Mouse (Mus musculus) heart, postnatal 25 days (tissue): ENCODE data around the gene Eva1b. TPM values are rescaled to one million over a fixed set of nuclear protein-coding genes. Genes with fewer than 3 reads are reported as not detected.
"Not testable (repeated sequence)": the region's sequence is repeated elsewhere in the genome, so short reads cannot be mapped to it uniquely, and the experiment has no call there.

Source experiments
- DNase-seq: peaks from one replicate; pipeline ENCODE4 v3.0.0; 2022; ENCODE audit warnings: low spot score
- intact Hi-C: fragments of 180-260 bp; cut with DNase I; formaldehyde crosslinking; loops from one replicate; pipeline ENCODE4 v1.15.1; 2025
- total RNA-seq, 2 experiments: library from RNA; stranded (reverse); gene quantifications; 2 replicates each; pipeline ENCODE4 v1.2.3; 2021

Eva1b gene
- total RNA-seq, 2 experiments from 2014 or later: 15.2 to 17.6 TPM

DNA sequence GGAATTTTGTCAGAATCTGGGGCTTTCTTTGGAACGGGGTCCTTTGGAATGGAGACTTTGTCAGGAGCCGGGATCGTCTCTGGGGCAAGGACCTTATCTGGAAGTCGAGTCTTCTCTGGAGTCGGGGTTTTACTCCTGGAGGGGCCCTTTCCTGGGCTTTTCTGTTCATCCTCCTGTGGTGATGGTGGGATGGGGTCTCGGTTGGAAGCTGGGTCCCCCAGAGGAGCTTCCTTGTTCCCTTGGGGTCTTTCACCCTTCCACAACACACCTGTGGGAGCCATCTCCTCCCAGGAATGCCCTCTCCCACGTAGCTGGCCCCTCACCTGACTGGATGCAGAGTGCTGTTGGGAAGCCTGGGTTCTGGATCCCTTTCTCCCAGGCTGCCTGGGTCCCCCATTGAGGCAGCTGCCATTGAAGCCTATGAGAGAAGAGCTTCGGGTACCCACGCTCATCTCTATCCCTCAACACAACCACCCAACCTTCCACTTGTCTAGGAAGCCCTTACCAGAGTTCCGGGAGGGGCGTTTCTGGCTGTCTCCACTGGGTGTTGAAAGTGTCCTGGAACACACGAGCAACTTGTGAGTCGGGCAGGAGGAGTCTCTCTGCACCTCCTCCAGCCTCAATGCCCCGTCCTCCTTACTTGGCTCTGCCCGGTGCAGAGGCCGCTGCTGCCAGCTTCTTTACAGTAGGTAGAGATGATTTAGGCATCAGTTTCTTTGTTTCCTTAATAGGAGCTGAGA is 4.3 kb downstream of the Eva1b start:
- intact Hi-C loops: no loop called here
- no peak for DNase-seq

- DNase-seq: no peak
- intact Hi-C loops: no loop called here
These were observed 5.3 kb downstream of the Eva1b start for GRCm38 (mm10) chr4:126152864-126153263.

DNA sequence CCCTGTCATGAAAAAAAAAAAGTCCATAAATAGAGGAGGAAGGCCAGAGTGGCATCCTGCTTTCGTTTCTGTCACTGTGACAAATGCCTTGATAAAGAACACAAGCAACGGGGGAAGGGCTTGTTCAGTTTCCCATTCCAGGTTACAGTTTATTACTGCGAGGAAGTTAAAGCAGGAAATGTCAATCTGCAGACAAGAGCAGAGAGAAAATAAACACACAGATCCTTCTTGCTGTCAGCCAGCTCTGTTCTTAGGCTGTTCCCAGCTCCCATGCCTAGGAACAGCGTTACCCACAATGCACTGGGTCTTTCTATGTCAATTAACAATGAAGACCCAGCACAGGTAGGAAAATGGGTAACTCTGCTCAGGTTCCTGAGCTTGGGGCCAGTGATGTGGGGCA is 7.6 kb downstream of the Eva1b start:
- intact Hi-C loops: no loop called here

GRCm38 (mm10) chr4:126155869-126156268 is 8.3 kb downstream of the Eva1b start:
- intact Hi-C loops: no loop called here
- DNase-seq: no peak

More for the DNA sequence above, 7.6 kb downstream of the Eva1b start:
- no peak for DNase-seq

GRCm38 (mm10) chr4:126156617-126157016 is 9.1 kb downstream of the Eva1b start:
- intact Hi-C loops: no loop called here
- DNase-seq: no peak

DNA sequence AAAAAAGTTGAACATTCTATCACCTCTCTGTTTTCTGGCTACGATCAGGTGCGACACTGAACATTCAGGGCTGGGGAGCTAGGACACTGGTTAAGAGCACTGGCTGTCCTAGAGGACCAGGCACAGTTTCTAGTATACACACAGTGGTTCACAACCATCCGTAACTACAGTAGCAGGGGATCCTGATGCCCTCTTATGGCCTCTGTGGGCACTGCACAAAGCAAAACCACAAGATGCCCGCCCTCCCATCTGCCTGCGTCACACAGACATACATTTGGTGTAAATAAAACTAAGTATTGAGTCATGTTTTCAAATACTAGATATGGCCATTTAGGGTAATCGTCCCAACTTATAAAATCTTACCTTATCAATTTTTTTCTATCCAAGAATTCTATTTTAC is 10.0 kb downstream of the Eva1b start:
- intact Hi-C loops: no loop called here
- DNase-seq: no peak

GRCm38 (mm10) chr4:126159455-126159854 is 11.9 kb downstream of the Eva1b start:
- DNase-seq: no peak
- intact Hi-C loops: no loop called here

DNA sequence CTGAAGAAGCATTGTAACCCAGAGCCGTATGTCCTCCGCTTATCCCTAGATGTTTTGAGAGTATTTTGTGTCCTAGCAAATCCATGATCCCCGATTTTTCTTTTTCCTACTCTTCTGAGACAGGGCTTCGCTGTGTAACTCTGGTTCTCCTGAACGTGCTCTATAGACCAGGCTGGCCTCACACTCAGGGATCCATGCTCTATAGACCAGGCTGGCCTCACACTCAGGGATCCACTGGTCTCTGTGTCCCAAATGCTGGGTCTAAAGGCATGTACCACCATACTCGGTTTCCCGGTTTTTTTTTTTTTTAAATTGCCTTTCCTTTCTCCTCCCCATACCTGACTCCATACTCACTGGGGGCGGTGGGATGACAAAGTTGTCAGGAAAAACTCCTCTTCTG is 13.4 kb downstream of the Eva1b start:
- DNase-seq: no peak
- intact Hi-C loops: loop anchor here (5.0 kb wide), 1 partner anchor 74 kb away; no protein-coding TSS in a partner anchor

- DNase-seq: no peak
- intact Hi-C loops: loop anchor here (5.0 kb wide), 1 partner anchor 74 kb away; no protein-coding TSS in a partner anchor
These were observed 13.9 kb downstream of the Eva1b start for GRCm38 (mm10) chr4:126161456-126161855.

GRCm38 (mm10) chr4:126161986-126162385 is 14.4 kb downstream of the Eva1b start:
- DNase-seq: no peak
- intact Hi-C loops: loop anchor here (5.0 kb wide), 1 partner anchor 75 kb away; no protein-coding TSS in a partner anchor

- DNase-seq: peak; percentile 93
- intact Hi-C loops: loop anchor here (5.0 kb wide), 1 partner anchor 75 kb away; no protein-coding TSS in a partner anchor
These were observed 15.1 kb downstream of the Eva1b start for GRCm38 (mm10) chr4:126162544-126163066.

- no peak for DNase-seq
- intact Hi-C loops: loop anchor here (5.0 kb wide), 1 partner anchor 76 kb away; no protein-coding TSS in a partner anchor
These were observed 15.6 kb downstream of the Eva1b start, which contains the start of gene Sh3d21 for GRCm38 (mm10) chr4:126163067-126163659. Sh3d21 (minus strand) TSS chr4:126163491.

DNA sequence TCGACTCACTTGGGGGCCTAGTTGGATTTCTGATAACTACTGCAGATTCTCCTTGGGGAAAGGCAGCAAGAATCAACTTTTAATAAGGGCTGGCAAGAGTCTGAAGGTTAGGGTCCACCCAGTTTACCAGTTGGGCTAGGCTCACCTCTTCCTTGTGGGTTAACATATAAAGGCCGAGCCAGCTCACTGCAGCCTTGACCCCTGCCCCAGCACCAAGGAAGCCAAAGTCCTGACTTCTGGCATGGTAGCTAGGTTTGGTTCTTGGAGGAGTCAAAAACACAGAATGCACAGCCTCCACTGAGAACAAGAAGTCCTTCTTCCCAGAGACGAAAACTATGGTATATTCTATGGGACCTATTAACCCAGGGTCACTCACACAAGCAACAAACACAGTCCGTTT is 16.1 kb downstream of the Eva1b start:
- intact Hi-C loops: loop anchor here (5.0 kb wide), 1 partner anchor 76 kb away; no protein-coding TSS in a partner anchor
- DNase-seq: no peak

DNA sequence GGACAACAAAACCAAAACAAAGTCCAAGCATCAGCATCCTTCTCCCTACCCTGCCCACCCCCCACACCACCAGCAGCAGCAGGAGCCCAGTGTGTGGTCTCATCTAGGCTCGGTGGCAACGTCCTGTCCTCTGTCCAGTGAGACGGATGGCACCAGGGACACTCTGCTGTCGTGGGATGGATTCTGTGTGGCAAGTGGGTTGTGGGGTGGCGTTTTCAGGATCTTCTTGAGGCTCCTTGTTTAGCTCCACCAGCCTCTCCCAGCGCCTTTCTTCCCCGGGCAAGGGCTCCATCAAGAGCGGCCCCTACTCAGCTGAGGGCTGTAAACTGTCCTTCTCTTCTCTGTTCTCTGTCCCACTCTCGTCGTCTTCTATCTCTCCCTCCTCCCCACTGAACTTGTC is 17.5 kb downstream of the Eva1b start:
- intact Hi-C loops, DNase-seq: not testable (repeated sequence)

DNA sequence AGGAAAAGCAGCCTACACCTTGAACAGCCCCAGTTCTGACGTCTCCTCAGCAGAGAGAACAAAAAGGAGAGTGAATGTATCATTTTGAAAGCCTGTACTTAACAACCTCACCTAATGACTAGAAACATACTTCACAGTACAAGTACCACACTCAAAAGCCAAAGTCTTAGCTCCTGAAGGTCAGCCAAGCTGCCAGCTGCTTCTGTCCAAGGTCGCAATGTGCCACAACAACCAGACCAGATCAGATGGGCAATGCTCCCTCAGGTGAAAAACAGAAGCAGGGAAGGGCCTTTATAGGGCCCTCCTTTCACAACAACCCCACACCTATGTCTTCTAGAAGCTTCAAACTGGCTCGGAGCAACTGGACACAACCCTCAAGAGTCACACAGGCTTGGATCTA is 18.5 kb downstream of the Eva1b start:
- DNase-seq: no peak
- intact Hi-C loops: no loop called here

DNA sequence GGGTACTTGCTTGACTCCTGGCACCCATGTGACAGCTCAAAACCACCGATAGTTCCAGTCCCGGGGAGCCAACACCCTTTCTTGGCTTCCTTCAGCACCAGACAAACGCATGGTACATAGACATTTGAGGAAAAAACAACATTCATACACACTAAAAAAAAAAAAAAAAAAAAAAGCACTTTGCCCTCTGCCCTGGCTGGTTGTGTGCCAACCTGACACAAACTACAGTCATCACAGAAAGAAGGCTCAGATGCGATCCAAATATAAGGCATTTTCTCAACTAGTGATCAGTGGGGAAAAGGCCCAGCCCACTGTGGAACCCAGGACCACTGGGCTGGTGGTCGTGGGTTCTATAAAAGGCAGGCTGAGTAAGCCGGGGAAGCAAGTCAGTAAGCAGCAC is 21.3 kb downstream of the Eva1b start:
- intact Hi-C loops: no loop called here
- DNase-seq: no peak

- DNase-seq, intact Hi-C loops: not testable (repeated sequence)
These were observed 23.2 kb downstream of the Eva1b start for GRCm38 (mm10) chr4:126170737-126171136.

DNA sequence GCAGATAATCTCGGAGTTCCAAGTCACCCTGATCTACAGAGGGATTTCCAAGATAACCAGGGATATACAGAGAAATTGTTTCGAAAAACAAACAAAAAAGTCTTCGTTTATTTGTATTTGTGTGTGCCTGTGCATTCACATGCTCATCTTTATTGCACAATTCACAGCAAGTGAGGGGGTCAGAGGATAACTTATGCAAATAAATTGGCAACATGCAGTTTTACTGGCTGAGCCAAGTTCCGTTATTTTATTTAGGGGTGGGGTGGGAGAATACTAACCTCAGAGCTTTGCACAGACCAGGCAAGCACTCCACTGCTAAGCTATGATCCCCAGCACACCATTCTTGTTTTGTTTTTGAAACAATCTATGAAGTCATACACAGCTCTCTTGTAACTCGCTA is 26.3 kb downstream of the Eva1b start:
- intact Hi-C loops: no loop called here
- no peak for DNase-seq

DNA sequence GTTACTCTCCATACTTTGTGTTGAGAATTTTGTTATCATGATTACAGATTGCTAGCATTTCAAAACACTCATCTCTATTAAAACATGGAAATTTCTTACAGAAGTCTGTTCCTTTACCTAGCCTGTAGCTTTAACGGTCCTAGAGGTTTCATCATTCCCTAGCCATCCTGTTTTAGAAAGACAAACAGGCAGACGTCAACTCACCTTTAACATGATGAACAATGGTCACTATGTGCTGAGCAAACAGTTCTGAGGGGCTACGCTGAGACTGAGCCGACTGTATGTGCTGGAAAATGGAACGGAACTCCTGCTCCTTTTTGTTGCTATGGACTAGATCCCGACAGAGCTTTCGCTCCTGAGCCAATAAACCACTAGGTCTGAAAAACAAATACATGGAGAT is 28.4 kb downstream of the Eva1b start:
- DNase-seq, intact Hi-C loops: not testable (repeated sequence)

GRCm38 (mm10) chr4:126181170-126181957 is 33.8 kb downstream of the Eva1b start:
- no peak for DNase-seq
- intact Hi-C loops: loop anchor here (1.0 kb wide), 2 partner anchors 80 to 129 kb away; no protein-coding TSS in a partner anchor
